Mouse (Mus musculus) liver, adult 2 months (tissue): ENCODE measurements around the gene Zmynd8. TPM values are rescaled to one million over a fixed set of nuclear protein-coding genes. Genes with fewer than 3 reads are reported as not detected.

Experiments
- DNase-seq: peaks from one replicate; pipeline ENCODE4 v3.0.0-alpha.2; 2011; ENCODE audit warnings: low read depth, low spot score; ENCODE audit errors: extremely low read depth
- H3K27ac ChIP-seq: fragments of 200-500 bp; replicated peaks from 2 replicates; pipeline ENCODE4 v1.5.1; 2012; ENCODE audit warnings: low read depth, mild to moderate bottlenecking, control low read depth, inconsistent platforms, low read length; ENCODE audit not compliant: insufficient read depth
- H3K27me3 ChIP-seq: fragments of 200-500 bp; 2 replicates; pipeline ENCODE4 v1.6.1; 2012; ENCODE audit warnings: mild to moderate bottlenecking, moderate library complexity, low read length, inconsistent platforms; ENCODE audit not compliant: control insufficient read depth, insufficient read depth
- H3K36me3 ChIP-seq: fragments of 200-500 bp; 2 replicates; pipeline ENCODE4 v1.6.1; 2012; ENCODE audit warnings: low read length, inconsistent platforms; ENCODE audit not compliant: control insufficient read depth, insufficient read depth
- H3K4me1 ChIP-seq: fragments of 200-500 bp; 2 replicates; pipeline ENCODE4 v1.6.1; 2011; ENCODE audit warnings: low read length; ENCODE audit not compliant: control insufficient read depth, insufficient read depth
- H3K4me3 ChIP-seq: fragments of 200-500 bp; 2 replicates; pipeline ENCODE4 v1.5.1; 2011; ENCODE audit warnings: low read depth, mild to moderate bottlenecking, control low read depth, low read length, moderate library complexity; ENCODE audit not compliant: insufficient read depth
- H3K79me2 ChIP-seq: fragments of 200-500 bp; 2 replicates; pipeline ENCODE4 v1.6.1; 2012; ENCODE audit warnings: inconsistent platforms, mild to moderate bottlenecking, low read length, moderate library complexity; ENCODE audit not compliant: control insufficient read depth, insufficient read depth
- H3K9ac ChIP-seq: fragments of 200-500 bp; 2 replicates; pipeline ENCODE4 v1.6.1; 2012; ENCODE audit warnings: low read depth, mild to moderate bottlenecking, control low read depth, inconsistent platforms, low read length
- CTCF ChIP-seq: fragments of 200-500 bp; IDR thresholded peaks from 2 replicates; pipeline ENCODE4 v1.5.1; 2011; ENCODE audit warnings: low read depth, low read length, control low read depth
- POLR2A ChIP-seq: fragments of 200-500 bp; IDR thresholded peaks from 2 replicates; pipeline ENCODE4 v1.6.1; 2011; ENCODE audit warnings: low read length, control low read depth; ENCODE audit not compliant: insufficient read depth; ENCODE audit errors: extremely low read depth
- WGBS: fragments of 180-500 bp; shearing (Covaris S2); methylation state at CpG from one replicate; pipeline ENCODE4 v1.1.7; 2018; 5-methylcytosine and 5-hydroxymethylcytosine counted together
- polyA plus RNA-seq: library from polyadenylated mRNA; depleted of rRNA; stranded (reverse); fragments of >200 nt; gene quantifications from 2 replicates; pipeline ENCODE4 v1.2.3, GENCODE M21; 2012
- total RNA-seq: library from RNA; depleted of rRNA; stranded (reverse); fragments of >200 nt; gene quantifications from 2 replicates; pipeline ENCODE4 v1.2.3, GENCODE M21; 2014

The Zmynd8 gene
- total and polyA plus RNA-seq, 2 experiments, result 7.8 to 10.0 TPM

DNA sequence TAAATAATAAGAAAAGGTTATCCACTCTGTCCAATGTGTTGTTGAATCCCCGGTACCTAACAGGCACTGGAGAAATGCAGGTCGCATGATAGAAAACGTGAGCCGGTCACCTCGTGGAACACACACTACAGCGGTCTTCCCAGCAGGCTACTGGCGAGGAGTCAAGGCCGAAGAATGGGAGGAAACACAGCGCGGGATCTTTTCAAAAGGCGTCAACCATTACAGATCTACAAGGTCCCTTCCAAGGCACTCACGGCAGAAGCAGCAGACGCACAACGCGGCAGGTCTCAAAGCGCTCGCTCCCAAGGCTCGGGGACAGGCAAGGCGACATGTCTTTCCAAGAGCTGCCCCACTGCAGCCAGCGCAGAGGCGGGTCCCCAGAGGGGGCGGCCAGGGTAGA is 53.3 kb downstream of the Zmynd8 start:
- 90% methylated on average over 22 of the region's 22 CpGs for whole genome bisulfite sequencing
- H3K36me3 ChIP-seq, result peaks cover 23% of the 10 kb centered on the region; the same call in 1 of the 2 replicates
- H3K4me3 ChIP-seq, result no peak overlapping the region
- H3K27me3 ChIP-seq, result no peaks in the 10 kb centered on the region
- H3K27ac ChIP-seq, result no peak overlapping the region
- peaks cover 2% of the 10 kb centered on the region; the same call in 1 of the 2 replicates for H3K4me1 ChIP-seq
- H3K9ac ChIP-seq, result no peak overlapping the region
- no peak for DNase-seq
- no peak for TF ChIP-seq CTCF
- no peak for TF ChIP-seq POLR2A
- H3K79me2 ChIP-seq, result peaks cover 25% of the 10 kb centered on the region

- H3K36me3 ChIP-seq, result peaks cover 35% of the 10 kb centered on the region; the same call in 1 of the 2 replicates
- no peak for DNase-seq
- 90% methylated on average over 6 of the region's 6 CpGs for WGBS
- no peak overlapping the region for H3K27ac ChIP-seq
- H3K27me3 ChIP-seq, result no peaks in the 10 kb centered on the region
- no peaks in the 10 kb centered on the region for H3K4me1 ChIP-seq
- peaks cover 8% of the 10 kb centered on the region; the same call in 1 of the 2 replicates for H3K79me2 ChIP-seq
- H3K9ac ChIP-seq, result no peak overlapping the region
- H3K4me3 ChIP-seq, result no peak overlapping the region
- TF ChIP-seq CTCF (no peak), POLR2A (no peak)
Measured at GRCm38 (mm10) chr2:165843350-165843749, 55.5 kb downstream of the Zmynd8 start.

DNA sequence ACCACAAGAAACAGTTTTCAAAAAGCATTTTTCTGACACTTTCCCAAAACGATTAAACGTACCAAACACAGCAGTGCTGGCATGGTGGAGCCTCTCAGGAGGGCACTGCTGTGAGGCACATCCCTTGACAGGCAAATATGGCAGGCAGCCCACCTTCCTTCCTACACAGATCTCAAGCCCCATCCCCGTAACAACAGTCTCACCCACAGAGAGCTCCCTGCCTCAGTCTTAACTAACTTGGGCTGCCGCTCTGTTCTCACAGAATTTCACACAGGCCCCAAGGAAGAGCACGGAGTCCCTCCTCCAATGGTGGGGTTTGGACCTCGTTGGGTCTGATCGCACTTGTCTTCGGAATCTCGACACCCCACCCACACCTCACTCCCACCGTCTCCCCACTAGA is 56.6 kb downstream of the Zmynd8 start:
- WGBS, result 96% methylated on average over 10 of the region's 10 CpGs
- Histone ChIP-seq H3K27ac (no peak overlapping the region), H3K4me3 (no peak overlapping the region), H3K36me3 (peaks cover 39% of the 10 kb centered on the region), H3K4me1 (no peaks in the 10 kb centered on the region), H3K9ac (no peak overlapping the region), H3K79me2 (peaks cover 5% of the 10 kb centered on the region; the same call in 1 of the 2 replicates), H3K27me3 (no peaks in the 10 kb centered on the region)
- DNase-seq, result no peak
- no peak for TF ChIP-seq CTCF
- TF ChIP-seq POLR2A, result no peak

DNA sequence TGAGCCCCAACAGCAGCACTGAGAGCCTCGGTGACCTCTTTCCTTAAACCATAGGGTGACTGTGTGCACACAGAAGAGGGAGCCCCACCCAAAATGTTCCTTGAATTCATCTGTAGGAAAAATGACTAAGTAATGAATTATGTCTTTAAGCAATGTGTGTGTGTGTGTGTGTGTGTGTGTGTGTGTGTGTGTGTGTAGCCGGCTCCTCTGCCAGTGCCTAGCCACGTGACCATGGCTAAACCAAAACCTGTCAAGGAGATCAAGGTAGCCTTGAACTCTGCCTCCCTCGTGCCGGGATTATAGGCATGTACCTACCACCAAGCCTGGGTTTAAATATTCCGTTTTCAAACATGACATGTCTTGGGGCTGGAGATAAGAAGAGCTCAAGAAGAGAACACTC is 57.0 kb downstream of the Zmynd8 start:
- H3K4me3 ChIP-seq, result no peak overlapping the region
- no peak overlapping the region for H3K27ac ChIP-seq
- WGBS, result 82% methylated on average over 6 of the region's 6 CpGs
- peaks cover 43% of the 10 kb centered on the region for H3K36me3 ChIP-seq
- DNase-seq, result no peak
- H3K79me2 ChIP-seq, result peaks cover 7% of the 10 kb centered on the region; the same call in 1 of the 2 replicates
- TF ChIP-seq CTCF (no peak), POLR2A (no peak)
- no peak overlapping the region for H3K9ac ChIP-seq
- H3K4me1 ChIP-seq, result no peaks in the 10 kb centered on the region
- H3K27me3 ChIP-seq, result no peaks in the 10 kb centered on the region

- Histone ChIP-seq H3K4me1 (no peaks in the 10 kb centered on the region), H3K4me3 (no peak overlapping the region), H3K36me3 (peaks cover 49% of the 10 kb centered on the region), H3K27me3 (no peaks in the 10 kb centered on the region), H3K79me2 (peaks cover 6% of the 10 kb centered on the region; the same call in 1 of the 2 replicates), H3K9ac (no peak overlapping the region), H3K27ac (no peak overlapping the region)
- DNase-seq, result no peak
- 97% methylated on average over 7 of the region's 7 CpGs for WGBS
- TF ChIP-seq POLR2A, result no peak
Measured at GRCm38 (mm10) chr2:165840852-165841251, 58.0 kb downstream of the Zmynd8 start.

DNA sequence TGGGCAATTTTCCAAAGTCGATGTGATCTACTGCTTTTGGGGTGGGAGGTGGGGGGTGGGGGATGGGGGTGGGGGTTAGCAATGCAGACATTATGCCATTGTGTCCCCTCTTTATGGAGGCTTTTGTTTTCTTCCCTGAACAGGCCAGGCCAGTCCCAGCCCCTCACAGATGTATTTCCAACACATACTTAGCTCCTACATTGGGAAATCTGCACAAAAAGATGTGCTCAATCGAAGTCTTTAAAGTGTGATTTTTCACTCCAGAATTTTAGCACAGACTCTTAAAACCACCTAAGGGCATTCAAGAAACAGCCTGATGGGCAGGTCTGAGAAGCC is 59.5 kb downstream of the Zmynd8 start:
- H3K4me3 ChIP-seq, result no peak overlapping the region
- 82% methylated on average over 2 of the region's 2 CpGs for WGBS
- H3K79me2 ChIP-seq, result peaks cover 5% of the 10 kb centered on the region; the same call in 1 of the 2 replicates
- H3K9ac ChIP-seq, result no peak overlapping the region
- H3K4me1 ChIP-seq, result no peaks in the 10 kb centered on the region
- DNase-seq, result no peak
- peaks cover 54% of the 10 kb centered on the region for H3K36me3 ChIP-seq
- TF ChIP-seq CTCF (no peak), POLR2A (no peak)
- no peak overlapping the region for H3K27ac ChIP-seq
- H3K27me3 ChIP-seq, result no peaks in the 10 kb centered on the region
